Mouse (Mus musculus) adrenal gland, adult (tissue): ENCODE results near the gene Lipa.
A peak's percentile ranks its signal among the peaks of the same experiment; 100 is the strongest.

Experiments used
- DNase-seq, 2 experiments: peaks; one replicate each; pipeline ENCODE4 v3.0.0; 2022 to 2023; ENCODE audit warnings: low spot score in 1 of 2; ENCODE audit not compliant: inconsistent age in 2 of 2

The Lipa gene

DNA sequence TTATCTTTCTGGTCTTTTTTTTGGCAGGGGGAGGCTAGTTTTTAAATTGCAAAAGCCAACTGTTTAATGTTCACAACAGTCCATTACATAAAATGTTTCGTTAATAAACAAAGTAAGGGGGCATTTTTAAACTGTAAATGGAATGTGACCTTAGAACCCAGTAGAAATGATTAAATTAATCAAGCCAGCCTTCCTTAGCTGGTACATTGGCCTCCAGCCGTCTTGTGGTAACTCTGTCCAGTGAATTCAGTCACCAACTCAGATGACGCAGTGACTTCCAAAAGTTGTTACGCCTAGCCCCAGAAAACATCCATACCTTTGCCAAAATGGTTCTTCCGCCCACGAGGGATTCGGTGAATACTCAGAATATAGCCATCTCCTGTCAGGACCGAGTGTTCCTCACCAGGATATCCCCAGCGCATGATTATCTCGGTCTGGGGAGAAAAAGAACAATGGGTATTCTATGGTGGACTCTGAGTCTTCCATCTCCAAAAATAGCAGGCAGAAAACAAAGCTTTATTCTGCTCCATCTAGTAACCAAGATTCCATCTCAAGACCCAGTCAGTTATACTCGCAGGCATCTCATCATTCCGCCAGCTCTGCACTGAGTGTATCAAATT, 4.1 kb downstream of the Lipa start:
- DNase-seq, result peak in 1 of 2 experiments; percentile 37

DNA sequence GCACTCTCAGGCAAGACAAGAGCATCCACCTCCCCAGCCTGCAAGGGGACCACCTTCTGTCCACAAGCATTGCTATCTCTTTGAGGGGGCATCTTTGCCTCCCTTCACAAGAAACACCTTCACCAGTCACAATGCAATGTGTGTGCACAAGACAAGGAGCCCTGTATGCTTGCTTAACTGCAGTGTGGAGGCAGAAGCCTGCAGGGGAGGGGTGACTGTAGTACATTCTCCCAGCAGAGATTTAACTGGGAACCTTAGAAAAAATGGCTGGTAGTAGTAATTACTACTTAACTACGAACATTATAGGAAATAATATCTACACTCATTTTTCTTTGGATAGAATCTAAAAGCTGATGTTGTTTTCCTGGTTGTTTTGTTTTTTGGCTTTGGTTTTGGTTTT, 5.3 kb downstream of the Lipa start:
- DNase-seq, result peak in 1 of 2 experiments; percentile 46

DNA sequence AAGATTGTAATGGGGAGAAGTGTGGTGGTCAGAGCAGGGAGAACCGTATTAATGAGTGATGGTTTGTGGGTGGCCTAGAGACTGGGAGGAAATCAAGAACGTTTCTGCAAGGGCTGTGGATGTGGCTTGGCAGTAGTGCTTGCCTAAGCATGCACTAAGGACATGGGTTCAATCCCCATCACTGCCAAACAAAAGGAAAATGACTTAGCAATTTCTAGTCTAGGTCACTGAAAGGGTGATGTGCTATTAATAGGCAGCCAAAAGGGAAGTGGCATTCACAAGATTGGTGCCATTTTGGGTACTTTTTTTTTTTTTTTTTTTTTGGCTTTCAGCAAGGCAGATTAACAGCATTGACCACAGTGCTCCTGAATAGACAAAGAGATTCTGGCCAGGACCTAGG, 5.9 kb downstream of the Lipa start:
- DNase-seq, result peak in 1 of 2 experiments; percentile 53

DNA sequence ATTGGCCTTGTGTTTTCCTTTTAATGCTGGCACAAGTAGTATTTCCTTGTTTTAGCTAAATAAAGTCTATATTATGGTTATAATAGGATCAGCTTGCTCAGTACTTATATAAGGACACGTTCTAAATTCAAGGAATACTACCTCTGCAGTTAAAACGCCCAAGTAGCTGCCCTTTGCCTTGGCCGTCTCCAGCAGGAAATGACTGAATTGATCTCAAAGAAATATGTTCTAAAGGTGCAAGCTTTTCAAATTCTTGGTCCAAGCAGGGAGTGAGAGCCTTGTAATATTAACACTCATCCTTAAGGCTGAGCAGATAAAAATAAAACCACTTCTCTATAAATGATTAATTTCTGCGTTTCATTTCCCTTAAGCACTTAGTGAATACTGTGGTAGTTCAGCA, 7.2 kb downstream of the Lipa start:
- peak in 1 of 2 experiments; percentile 60 for DNase-seq

DNA sequence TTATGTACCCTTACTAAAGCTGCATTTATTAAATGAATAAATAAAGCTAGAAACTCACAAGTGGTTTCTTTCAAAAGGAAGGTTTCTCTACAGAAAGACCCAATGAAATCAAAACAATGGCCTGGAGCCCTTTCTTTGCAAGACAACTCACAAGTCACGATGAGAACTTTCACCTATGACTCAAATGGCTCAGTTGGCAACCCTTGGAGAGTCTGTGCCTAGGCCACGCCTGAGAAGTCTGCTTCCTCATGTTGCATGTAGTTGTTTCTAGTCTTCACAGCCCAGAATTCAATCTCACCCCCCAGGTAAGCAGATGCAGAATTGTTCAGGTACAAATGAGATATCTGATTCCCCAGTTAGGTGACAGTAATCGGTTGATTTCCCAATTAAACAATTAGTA, 7.6 kb downstream of the Lipa start:
- DNase-seq, result peak; percentile 48 to 88

DNA sequence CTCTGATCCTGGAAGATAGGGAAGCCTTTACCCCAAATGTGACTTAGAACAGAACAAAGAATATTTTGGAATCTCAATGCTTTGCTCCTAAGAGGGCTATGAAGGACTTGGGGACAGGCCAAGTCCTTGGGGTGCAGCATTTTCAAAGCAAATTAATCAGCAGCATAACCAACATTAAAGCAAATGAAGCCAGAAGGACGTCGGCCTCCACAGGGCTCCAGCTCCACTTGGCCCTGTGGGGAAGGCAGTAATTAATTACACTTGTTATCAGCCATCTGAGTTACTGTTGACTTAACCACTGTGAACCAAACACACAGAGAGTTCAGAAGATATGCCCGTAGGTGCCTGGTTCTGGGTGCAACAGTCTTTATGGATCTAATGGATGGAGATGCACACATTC, 8.5 kb downstream of the Lipa start:
- peak; percentile 69 to 91 for DNase-seq

DNA sequence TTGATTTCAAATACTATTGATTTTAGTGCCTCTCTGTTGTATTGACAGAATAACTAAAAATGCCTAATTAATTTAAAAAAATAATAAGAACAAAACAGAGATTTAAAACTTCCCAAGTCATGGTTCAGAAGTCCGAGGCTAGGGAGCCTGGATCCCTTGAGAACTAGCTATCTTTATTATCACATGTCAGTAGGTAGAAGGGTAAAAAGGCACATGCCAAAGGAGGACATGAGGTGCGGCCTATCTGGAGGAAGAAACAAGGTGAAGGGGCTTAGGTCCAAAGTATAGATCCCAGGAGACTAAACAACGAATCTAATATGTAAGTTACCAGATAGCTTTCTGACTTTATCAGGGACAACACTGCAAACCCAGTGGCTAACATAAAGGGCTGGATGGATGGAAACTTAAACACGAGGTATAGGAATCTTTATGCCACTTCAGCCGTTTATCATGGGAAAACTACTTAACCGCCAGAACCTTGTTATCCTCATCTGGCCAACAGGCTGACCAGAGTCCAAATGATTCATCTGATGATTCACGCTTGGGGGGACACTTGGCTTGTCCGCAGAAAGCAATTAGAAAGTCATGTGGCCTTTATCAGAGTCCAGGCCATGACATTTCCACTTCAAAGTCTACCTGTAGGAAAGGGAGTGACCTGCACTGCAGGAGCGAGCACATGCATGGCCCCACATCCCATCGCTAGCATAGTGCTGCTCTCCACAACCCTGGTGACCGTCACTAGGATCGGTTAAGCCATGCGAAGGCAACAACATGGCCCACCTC, 9.3 kb downstream of the Lipa start:
- DNase-seq, result peak; percentile 85 to 94

DNA sequence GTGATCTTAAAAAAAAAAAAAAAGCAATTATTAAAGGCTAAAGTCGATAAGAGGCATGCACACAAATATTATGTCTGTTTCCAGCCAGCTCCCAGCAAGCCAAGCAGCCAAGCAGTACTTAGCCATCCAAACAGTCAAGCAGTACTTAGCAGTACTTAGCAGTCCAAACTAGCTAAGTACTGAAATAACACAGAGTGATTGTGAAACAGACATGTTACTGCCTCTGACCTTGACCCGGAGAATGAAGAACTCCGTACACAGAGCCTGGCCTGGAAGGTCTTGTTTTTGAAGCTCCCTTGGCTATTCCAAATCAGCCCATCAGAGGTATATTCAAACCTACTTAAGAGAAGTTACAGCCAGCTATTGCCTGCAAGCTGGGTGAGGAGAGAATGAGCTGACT, 10.1 kb downstream of the Lipa start:
- DNase-seq, result peak; percentile 59 to 89

DNA sequence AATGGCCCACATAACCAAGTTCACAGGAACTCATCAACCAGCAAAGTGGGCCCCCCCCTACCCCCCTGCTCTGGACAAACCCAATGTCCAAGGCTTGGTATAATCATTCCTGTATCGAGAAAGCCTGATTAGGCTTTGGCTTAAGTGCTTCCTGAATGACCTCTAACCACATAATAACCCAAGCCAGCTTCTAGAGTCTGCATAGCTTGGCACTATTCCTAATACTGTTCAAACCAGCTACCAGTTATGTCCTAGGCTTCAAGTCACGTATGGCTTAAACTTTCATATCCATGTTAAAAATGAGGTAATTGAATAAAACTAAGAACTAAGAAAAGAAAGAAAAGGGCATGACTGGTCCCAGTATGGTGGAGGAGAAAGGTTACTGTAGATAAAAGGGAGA, 10.9 kb downstream of the Lipa start:
- peak in 1 of 2 experiments; percentile 54 for DNase-seq

DNA sequence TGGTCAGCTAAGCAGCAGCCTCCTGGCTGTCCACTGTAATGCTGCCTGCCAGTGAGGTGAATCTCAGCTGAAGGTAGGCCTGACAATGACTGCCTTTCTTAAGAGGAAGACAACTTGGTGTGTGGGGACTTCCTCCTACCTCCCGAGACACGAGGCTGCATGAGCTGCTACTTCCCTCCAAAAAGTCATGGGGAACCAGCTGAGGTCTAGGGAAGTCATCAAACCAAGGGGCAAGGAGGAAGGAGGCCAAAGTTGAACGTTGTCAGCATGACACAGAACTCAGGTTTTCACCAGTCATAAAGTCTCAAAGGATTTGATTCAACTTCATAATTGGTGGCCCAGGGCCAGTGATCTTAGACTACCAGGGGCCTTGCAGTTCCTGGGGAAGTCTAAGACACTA, 11.6 kb downstream of the Lipa start:
- DNase-seq, result peak in 1 of 2 experiments; percentile 61

DNA sequence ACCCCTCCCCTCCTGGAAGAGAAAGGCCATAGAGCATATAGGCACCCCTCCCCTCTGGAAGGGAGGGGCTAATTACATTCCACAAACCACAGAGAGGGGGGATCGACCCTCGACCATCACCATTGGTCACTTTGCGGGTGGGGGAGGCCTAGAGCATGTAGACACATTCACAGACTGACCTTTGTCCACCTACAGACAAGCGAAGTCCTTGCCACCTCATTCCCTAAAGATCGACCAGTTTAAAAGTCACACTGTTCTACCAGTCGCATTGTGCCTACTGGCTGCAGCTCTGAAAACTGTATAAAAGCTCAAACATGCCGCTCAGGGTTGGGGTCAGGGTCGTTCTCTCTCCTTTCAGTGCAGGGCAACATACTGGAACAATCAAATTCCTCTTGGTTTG, 15.7 kb downstream of the Lipa start:
- DNase-seq, result peak in 1 of 2 experiments; percentile 76

DNA sequence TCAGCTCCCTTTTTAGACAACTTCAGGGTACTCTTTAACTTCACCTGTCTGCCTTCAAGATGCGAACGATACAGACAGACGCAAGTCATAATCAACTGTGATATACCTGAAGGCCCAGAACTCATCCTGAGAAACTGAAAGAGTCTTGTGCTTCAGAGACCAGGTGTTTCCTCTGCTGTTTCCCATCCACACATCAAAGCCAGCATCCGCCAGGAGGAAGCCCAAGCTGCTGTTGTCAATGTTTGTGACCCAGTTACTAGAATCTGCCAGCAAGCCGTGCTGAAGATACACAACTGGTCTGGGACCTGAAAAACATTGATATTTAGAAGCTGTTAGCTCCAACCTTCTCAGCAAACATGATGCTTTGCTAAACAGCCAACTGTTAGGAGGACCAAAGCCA, 16.6 kb downstream of the Lipa start:
- no peak for DNase-seq

DNA sequence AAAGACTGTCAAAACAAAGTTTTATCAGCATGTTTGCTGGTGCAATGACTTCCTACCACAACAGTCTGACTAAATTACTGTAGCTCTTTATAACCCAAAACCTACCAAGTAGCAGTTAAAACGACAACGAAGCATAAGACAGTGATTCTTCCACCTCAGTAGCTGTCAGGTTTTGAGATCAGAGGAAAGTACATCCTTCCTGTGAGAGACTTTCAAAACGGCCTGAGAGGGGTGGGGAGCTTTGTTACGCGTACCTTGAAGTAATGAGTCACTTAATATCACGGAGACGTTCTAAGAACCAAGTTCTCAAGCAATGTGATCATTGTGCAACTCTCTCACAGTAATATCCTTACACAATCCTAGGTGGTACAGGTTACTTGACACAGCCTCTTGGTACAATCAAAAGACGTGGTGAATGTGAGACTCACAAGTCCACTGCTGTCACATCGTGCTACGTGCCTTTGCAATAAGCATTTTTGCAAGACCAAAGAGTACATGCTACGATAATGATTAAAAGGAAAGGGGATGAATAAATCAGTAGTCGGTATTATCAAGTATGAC, 22.0 kb downstream of the Lipa start:
- no peak for DNase-seq

DNA sequence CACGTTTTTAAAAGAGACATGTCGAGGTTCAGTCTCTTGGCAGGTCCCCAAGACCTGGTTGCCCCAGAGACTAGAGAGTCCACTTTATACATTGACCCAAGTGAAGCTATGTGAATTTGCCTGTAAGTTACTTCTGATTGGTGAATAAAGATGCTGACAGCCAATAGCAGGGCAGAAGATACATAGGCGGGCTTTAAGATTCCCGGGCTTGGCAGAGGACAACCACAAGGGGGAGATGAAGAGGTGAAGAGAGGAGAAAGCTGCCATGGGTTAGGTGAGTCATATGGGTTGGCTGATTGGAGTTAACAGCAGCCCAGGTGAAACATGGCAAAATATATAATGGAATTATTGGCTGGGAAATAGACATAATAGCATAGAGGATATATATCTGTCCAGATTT, 26.5 kb downstream of the Lipa start:
- DNase-seq, result peak; percentile 88 to 95

DNA sequence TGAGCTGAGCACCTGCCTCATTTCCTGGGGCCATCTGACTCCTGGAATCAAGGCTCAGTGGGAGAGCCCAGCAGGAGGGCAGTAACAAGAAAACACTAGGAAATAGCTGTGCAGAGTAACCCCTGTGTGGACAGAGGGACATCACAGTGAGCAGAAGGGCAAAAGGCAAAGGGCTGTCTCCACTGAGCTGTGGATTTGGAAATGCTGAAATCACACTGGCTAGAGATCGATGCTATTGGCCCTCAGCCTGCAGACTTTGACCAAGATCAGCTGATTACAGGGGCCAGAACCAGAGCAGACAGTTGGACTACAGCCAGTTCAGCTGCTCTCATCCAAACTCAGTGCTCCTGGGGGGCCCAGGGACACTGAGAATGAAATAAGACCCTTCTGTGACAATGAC, 30.9 kb downstream of the Lipa start:
- no peak for DNase-seq

DNA sequence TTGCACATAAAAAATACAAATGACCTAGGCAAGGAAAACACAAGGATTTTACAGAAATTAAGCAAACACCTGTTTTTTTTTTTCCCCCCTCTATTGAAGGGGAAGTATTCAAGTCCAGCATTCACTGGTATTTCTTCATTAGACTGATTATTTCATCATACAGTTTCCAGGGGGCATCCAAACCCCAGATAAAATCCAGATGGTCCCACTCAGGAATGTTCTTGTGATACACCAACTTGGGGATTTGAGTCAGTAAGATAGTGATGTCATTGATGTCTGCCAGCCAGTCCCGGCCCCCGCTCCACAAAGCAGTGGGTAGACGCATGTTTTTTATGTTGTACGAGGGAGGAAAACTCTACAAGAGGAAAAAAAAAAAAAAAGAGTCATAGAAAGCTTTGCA, 33.4 kb downstream of the Lipa start:
- DNase-seq, result no peak

DNA sequence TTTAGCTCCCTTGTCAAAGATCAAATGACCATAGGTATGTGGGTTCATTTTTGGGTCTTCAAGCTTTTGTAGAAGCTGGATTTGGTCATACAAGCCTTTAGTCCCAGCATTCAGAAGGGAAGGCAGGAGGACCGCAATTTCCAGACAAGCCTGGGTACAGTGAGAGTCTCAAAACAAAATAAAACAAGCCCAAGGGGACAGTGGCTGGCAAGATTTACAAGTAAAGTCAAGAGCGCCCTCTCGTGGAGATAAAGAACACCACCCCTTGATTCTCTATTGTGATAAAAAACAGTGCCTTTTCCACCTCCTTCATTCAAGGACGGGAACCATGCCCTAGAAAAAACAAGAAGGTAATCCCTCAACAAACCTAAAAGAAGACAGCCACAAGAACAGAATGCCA, 43.7 kb downstream of the Lipa start:
- peak; percentile 53 to 89 for DNase-seq

DNA sequence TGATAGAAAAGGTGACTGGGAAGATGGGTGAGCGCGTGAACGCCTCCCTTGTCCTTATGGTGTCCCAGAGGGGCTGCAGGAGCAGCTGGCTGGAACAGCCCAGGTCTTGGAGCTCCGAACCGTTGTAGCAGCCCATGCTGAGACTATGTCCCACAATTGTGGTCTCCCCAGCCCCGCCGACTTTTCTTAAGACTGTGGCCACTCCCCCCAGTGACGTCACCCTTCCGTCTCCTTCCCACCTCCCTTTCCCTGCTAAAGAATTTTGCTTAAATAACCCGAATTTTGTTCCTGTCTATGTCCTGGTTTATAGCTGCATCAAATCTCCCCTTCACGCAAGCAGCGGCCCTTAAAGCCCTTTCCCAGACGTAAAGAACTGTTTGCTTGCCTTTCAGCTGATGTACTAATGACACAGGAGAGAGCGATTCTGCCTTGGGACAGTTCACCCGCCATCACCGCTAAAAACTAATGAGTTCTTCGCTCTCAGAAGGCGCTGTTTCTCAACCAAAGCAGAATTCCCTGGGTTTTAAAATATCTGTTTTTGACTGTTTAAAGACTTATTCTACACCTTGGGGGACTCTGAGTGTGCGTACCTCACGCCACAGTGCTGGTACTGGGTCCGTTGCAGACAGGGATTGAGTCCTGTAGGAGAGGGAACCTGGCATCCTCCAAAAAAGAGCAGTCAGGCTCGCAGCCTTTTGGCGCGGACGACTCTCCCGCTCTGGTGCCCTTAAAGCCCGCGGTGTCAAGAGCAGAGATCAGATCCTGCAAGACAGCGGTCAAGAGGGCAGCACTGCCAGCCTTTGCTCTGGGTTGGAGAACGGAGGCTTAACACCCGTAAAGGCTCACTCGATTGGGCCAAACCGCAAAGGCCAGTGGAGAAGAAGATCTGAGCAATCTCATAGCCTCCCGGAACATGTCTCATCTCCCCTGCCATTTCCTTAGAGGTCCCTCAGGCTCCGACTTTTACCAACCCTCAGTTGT, 52.0 kb downstream of the Lipa start, which contains the start of gene Ch25h:
Ch25h (minus strand) TSS at position 174 of the 981 bp plus-strand sequence.
- peak; percentile 42 to 80 for DNase-seq

DNA sequence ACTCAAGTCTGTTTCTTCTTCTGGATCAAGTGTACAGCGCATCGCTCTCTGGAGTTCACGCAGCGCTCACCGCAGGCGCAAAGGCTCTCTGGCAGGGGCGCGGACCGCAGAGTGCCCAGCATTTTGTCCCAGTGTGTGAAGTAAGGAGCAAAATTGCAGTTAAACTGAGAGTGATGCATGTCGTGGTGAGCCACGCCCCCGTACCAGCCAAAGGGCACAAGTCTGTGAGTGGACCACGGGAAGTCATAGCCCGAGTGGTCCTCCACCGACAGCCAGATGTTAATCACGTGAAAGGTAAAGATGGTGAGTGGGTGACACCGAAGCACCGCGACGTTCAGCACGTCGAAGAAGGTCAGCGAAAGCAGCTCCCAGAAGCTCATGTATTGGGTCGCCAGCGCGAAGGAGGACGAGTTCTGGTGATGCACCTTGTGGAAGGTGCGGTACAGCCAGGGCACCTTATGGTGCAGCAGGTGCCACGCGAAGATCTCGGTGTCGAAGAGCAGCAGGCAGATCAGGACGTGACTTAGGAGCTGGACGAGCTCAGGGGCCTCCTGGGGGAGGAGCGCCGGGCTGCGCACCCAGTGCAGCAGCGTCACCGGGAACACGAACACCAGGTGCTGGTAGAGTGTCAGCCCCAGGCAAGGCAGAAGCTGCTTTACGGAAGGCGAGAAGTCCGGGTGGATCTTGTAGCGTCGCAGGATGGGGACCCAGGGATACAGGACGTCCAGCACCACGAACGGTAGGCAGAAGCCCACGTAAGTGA, 52.9 kb downstream of the Lipa start:
- peak; percentile 21 to 38 for DNase-seq

DNA sequence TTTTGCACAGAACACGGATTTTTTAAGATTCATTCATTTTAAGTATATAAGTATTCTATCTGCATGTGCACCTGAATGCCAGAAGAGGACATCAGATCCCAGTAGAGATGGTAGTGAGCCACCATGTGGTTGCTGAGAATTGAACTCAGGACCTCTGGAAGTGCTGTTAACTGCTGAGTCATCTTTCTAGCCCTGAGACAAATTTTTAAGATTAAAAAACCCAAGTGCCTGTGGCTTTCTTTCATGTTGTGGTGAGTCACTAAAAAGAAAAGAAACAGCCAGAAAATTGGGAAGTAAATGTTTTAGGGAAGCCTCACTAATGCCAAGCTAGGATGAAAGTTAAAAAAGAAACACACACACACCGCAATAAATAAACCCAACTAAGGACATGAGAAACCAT, 55.6 kb downstream of the Lipa start:
- DNase-seq, result no peak
